Mouse (Mus musculus): ENCODE results near the gene Ckap5.

DNA sequence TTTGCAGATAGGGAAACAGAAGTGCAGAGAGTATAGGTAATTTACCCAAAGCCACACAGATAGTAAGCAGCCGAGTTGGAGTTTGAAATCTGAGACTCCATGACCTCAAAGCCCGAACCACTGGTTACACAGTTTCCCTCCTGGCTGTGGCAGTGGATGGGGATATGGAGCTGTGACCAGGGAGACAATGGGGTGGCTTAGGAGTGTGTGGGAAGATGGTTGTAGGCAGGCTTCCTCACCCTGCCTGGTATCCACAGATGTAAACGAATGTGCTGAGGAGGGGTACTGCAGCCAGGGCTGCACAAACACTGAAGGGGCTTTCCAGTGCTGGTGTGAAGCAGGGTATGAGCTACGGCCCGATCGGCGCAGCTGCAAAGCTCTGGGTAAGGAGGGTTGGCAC is 49.7 kb upstream of the Ckap5 start:
- TF ChIP-seq POLR2A (IDR thresholded peaks at IDR 0.05; ENCODE audit: borderline replicate concordance, insufficient read depth, low read length) (no peak), CTCF (IDR thresholded peaks at IDR 0.05; ENCODE audit: borderline replicate concordance, insufficient read depth, low read depth, low read length) (no peak)
